Mouse (Mus musculus): Measurements from ENCODE around the gene Vmn1r34. TPM values are rescaled to one million over a fixed set of nuclear protein-coding genes. Genes with fewer than 3 reads are reported as not detected.
"Not testable (repeated sequence)": the region's sequence is repeated elsewhere in the genome, so short reads cannot be mapped to it uniquely, and the experiment has no call there.

Gene Vmn1r34
- not detected in 2 replicates for polyA plus RNA-seq (2015; fragmentation: Nextera tagmentation; extraction: Ambion mirVana)

DNA sequence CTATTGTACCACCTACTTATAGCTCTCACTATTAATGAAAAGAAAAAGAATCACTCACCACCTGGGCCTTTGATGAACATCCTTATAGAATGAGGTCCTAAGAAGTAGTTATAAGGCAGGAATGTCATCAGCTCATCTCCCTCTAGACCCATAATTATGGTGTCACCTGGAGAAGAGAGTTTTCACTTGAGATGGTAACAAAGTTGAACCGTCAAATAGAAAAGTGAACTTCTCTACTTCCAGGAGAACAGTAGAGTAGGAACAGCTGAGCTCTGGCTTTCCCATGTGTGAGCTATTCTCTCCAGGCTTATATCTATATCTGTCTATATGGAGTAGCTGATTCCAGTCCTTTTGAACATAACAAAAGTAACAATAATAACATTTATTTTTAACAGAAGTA lies at the start of gene Vmn1r34:
Vmn1r34 (minus strand) TSS at position 101 of the 400 bp plus-strand sequence.
- no peak for ATAC-seq (ENCODE audit: low FRiP score, low read depth)
- Histone ChIP-seq H3K9ac (no peak within 1 kb of the TSS), H3K9me3 (no peaks in the 10 kb centered on the region), H3K27ac (replicated peaks) (no peak within 1 kb of the TSS), H3K27me3 (no peaks in the 10 kb centered on the region), H3K36me3 (no peaks in the 10 kb centered on the region), H3K4me3 (no peak within 1 kb of the TSS), H3K4me1 (replicated peaks) (no peaks in the 10 kb centered on the region), H3K4me2 (no peak within 1 kb of the TSS)
- WGBS = 98% methylated on average over 1 of the region's 1 CpGs

- Histone ChIP-seq H3K27me3 (no peaks in the 10 kb centered on the region), H3K4me2 (no peak within 1 kb of the TSS), H3K4me3 (no peak within 1 kb of the TSS), H3K4me1 (replicated peaks) (no peaks in the 10 kb centered on the region), H3K9ac (no peak within 1 kb of the TSS), H3K9me3 (no peaks in the 10 kb centered on the region), H3K36me3 (no peaks in the 10 kb centered on the region), H3K27ac (replicated peaks) (no peak within 1 kb of the TSS)
- WGBS = 86% methylated on average over 3 of the region's 3 CpGs
- ATAC-seq (ENCODE audit: low FRiP score, low read depth) = no peak
Observed at GRCm38 (mm10) chr6:66685806-66686205, 42.1 kb upstream of the Vmn1r34 start, which contains the start of gene Vmn1r35. Vmn1r35 (minus strand) TSS chr6:66685906.

DNA sequence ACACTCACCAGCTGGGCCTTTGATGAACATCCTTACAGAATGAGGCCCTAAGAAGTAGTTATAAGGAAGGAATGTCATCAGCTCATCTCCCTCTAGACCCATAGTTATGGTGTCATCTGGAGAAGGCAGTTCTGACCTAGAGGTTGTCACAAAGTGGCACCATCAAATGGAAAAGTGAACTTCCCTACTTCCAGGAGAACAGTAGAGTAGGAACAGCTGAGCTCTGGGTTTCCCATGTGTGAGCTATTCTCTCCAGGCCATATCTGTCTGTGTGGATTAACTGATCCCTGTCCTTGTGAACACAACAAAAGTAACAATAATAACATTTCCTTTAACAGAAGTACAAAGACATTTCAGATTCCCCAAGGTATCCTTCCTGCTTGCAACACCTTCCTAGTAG lies 25.5 kb downstream of the Vmn1r34 start, which contains the start of gene Vmn1r33:
Vmn1r33 (minus strand) TSS at position 101 of the 400 bp plus-strand sequence.
- not testable (repeated sequence) for H3K36me3 ChIP-seq; H3K9ac ChIP-seq; H3K27ac ChIP-seq (replicated peaks); H3K9me3 ChIP-seq; H3K4me3 ChIP-seq; H3K4me2 ChIP-seq; ATAC-seq (ENCODE audit: low FRiP score, low read depth); H3K27me3 ChIP-seq; H3K4me1 ChIP-seq (replicated peaks)

DNA sequence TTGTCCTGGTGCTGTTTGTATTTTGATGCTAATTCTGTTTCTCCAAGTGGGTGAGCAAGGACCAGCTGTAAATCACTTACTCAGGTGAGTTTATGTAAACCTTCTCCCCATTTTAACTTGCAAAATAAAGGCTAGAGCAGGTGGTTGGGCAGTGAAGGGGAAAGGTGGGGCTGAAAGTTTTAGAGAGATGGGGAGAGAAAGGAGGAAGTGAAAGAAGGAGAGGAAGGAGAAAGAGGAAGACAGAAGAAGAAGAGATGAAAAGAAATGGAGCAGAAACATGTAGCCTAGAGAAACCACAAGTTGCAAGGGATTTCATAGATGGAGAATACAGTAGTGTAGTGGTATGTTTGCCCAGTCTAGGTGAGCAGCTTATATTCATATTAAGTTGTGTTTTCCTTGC lies 47.9 kb downstream of the Vmn1r34 start:
- Histone ChIP-seq H3K27ac (replicated peaks) (no peak overlapping the region), H3K4me1 (replicated peaks) (no peaks in the 10 kb centered on the region), H3K36me3 (no peaks in the 10 kb centered on the region), H3K9me3 (no peaks in the 10 kb centered on the region), H3K4me2 (no peak overlapping the region), H3K27me3 (no peaks in the 10 kb centered on the region), H3K4me3 (no peak overlapping the region), H3K9ac (no peak overlapping the region)
- ATAC-seq (ENCODE audit: low FRiP score, low read depth) = no peak

Other genes starting within 250 kb of the Vmn1r34 start
- gene Mad2l1, start 108.5 kb downstream of the Vmn1r34 start, polyA plus RNA-seq (2015; fragmentation: Nextera tagmentation; extraction: Ambion mirVana) = 20.3 and 24.9 TPM in 2 replicates
- not detected in 2 replicates for gene Vmn1r32, start 83.8 kb downstream of the Vmn1r34 start, polyA plus RNA-seq (2015; fragmentation: Nextera tagmentation; extraction: Ambion mirVana)
- not detected in 2 replicates for gene Vmn1r33, start 25.6 kb downstream of the Vmn1r34 start, polyA plus RNA-seq (2015; fragmentation: Nextera tagmentation; extraction: Ambion mirVana)
- gene Vmn1r35, start 42.0 kb upstream of the Vmn1r34 start, polyA plus RNA-seq (2015; fragmentation: Nextera tagmentation; extraction: Ambion mirVana) = not detected in 2 replicates
- gene Vmn1r36, start 75.3 kb upstream of the Vmn1r34 start, polyA plus RNA-seq (2015; fragmentation: Nextera tagmentation; extraction: Ambion mirVana) = not detected in 2 replicates
- gene Vmn1r37, start 85.5 kb upstream of the Vmn1r34 start, polyA plus RNA-seq (2015; fragmentation: Nextera tagmentation; extraction: Ambion mirVana) = not detected in 2 replicates
- gene Vmn1r38, start 138.7 kb upstream of the Vmn1r34 start, polyA plus RNA-seq (2015; fragmentation: Nextera tagmentation; extraction: Ambion mirVana) = not detected in 2 replicates
- gene Vmn1r39, start 166.7 kb upstream of the Vmn1r34 start, polyA plus RNA-seq (2015; fragmentation: Nextera tagmentation; extraction: Ambion mirVana) = not detected in 2 replicates